Mouse (Mus musculus) granulocyte monocyte progenitor cell, adult 5-6 weeks (primary cell): ENCODE data around the gene Cd163. TPM values are rescaled to one million over a fixed set of nuclear protein-coding genes. Genes with fewer than 3 reads are reported as not detected.

ENCODE experiments used
- ATAC-seq: replicated peaks from 2 replicates; pipeline ENCODE4 v1.8.0; 2016; ENCODE audit warnings: mild to moderate bottlenecking, moderate TSS enrichment, inconsistent platforms; ENCODE audit not compliant: poor library complexity, severe bottlenecking
- total RNA-seq, 2 experiments: library from RNA; stranded (forward) in 1 of 2; stranded (reverse) in 1 of 2; fragments of 200-712, 200-1000 nt in 1 of 2; fragments of >200 nt in 1 of 2; fragmentation: Nextera tagmentation in 1 of 2; gene quantifications; 2 replicates each; pipeline ENCODE4 v1.2.3; 2014 to 2017

The Cd163 gene
- total RNA-seq (2014; fragmentation: Nextera tagmentation) (1.2 and 2.9 TPM in 2 replicates), total RNA-seq (2017) (2.3 and 2.4 TPM in 2 replicates)

DNA sequence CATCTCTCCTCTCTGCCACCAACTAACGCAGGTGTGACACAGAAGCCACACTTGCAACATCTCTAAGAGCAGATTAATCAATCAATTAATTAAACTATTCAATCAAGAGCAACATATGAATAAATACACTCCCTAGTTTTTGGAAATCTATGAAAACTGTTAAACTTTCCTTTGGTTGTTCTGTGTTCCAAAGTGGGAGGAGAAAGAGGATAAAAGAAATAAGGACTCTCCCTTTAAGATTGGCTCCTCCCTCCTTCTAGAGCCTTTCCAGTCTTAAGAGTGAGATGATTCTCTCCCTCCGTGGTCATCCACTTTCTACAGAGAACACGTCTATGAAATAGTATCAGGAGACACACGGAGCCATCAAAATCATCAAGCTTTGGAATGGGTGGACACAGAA lies at the start of gene Cd163:
Cd163 (plus strand) TSS at position 301 of the 400 bp plus-strand sequence.
- no peak for ATAC-seq

DNA sequence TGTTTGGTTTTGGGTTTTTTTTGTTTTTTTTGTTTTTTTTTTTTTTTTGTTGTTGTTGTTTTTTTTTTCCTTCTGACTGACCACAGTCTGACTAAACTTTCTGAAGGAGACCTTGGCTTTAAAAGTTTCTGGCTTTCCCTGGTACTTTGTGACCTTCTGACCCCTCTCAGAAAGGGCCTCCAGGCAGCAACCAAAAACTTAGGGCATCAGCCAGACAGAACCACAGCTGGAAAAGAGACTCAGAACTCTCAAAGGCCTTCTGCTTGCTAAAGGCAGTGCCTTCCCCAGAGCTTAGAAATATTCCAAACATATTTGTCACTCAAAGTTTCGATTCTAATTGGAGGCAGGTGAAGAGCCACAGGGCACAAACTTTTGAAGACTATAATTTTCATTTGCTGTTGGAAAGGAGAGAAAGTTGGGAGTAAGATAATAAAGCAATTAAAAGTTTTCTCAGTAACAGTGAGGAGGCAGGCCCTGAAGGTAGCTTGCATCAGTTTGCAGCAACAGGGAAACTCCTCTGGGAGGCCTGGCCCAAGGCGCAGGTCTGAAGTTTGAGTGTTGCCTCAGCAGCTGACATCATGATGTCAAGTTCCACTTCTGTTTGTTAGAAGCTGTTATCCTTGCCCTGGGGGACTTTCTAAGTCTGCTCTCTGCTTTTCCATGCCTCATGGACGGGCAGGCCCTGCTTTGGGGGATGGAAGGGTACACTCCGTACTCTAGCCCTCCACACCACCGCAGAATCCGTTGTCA lies 48.6 kb upstream of the Cd163 start:
- no peak for ATAC-seq

DNA sequence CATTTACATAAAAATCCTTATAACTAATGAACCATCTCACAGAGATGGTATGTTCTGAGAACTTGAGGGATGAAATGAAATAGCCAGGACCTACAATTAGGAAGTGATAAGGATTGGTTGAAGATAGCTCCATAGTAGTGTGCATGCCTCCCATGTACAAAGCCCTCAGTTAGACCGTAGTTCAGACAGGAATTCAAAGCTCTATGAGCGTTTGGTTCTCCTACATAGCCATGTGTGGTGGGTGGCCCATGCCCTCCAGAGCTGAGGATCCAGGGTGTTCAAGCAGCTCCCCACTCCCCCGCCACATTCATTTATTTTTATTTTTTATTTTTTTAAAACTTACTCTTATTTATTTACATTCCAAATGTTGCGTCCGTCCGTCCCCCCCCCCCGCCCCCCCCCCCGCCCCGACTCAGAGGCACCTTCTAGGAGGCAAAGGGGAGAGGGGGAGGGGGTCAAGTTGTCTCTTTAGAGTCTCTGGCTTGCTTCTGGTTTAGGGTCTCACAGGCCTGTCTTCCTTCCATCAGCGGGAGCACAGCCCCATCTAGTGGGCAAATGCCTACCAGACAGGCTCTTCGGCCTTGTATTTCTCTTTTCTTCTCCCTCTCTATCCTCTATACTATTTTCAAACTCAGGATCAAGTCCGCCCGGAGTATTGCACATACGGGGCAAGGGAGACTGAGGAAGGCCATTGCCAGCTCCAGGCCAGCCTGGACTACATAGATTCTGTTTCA lies 44.1 kb upstream of the Cd163 start:
- peak; percentile 84 for ATAC-seq

DNA sequence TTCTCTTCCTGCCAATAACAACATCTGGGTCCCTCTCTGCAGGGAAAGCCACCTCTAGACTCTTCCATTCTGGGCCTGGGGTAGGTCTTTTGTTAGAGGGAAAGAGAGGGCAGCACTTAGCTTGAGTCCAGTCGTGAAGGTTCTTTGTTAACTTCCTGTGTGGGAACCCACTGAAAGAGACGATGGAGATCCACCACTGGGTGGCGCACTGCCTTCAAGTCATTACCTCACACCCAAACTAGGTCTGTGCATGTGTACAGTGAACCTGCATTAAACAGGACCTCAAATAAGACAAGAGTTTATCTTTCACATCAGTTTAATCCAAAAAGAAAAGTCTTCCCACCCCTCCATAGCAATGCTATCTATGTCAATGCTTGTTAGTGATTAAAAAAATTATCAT lies 41.8 kb upstream of the Cd163 start:
- peak; percentile 92 for ATAC-seq

DNA sequence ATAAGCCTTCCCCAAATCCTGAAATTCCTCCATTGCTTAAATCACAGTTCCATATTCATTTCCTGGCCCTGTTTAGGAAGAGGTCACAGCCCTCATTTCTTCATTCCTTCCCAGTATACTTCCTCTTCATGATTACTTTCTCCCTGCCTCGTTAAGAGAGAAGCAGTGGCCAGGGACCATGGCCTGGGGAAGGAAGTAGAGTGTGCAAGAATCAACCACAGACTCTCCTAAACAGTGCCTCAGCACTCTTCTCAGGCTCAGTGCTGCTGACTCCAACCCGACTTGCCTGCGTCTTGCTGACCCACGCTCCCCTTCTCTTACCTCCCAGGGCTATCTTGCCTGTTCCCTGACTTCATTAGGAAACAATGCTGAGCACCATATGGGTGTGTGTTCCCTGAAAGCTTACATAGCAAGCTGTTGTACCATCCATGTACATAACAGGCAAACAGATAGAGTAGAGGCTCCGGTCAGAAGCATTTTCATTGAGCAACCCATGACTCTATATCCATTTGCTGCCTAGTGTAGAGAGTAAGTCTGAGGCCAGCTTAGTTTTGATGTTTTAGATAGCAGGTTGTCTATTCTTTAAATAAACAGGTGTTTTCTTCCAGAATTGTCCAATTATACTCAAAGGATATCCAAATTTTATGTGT lies 31.1 kb upstream of the Cd163 start:
- ATAC-seq, result peak; percentile 98

DNA sequence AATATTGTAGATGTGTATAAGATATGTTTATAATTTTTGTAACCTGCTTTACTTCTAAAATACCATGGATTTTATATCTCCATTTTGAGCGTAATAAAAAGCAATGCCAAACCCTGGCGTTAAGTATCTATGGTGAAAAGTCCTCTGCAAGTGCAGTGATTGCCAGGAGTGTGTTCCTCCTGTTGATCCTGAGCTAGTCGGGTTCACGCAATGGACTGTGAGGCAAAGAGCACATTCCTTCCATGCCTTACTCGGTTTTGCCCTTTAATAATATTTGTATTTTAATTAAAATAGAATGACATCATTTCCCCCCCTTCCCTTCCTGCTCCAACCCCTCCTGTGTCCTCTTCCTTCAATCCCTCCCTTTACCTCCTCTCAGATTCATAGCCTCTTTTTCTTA lies 26.8 kb upstream of the Cd163 start:
- ATAC-seq, result no peak

DNA sequence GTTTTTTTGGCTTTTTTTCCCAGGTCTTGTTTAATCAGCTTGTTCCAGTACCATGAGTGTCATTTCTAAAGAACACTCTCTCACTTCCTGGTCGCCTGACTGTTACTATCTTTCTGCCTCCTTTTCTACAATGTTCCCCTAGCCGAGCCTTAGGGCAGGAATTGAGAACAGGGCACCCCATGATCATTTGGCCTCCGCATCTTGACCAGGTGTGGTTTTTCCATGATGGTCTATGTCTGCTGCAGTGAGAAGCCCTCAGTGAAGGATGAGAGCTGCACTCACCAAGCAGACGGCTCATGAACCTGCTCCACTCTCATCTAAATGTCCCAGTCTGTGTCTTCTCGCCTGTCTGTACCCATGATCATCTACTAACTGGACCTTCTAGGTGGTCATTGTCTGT lies 26.2 kb upstream of the Cd163 start:
- no peak for ATAC-seq

- peak; percentile 85 for ATAC-seq
Measured at GRCm38 (mm10) chr6:124282731-124283130, 21.7 kb upstream of the Cd163 start.

GRCm38 (mm10) chr6:124297378-124297777 lies 7.1 kb upstream of the Cd163 start:
- peak; percentile 100 for ATAC-seq

- no peak for ATAC-seq
Measured at GRCm38 (mm10) chr6:124301447-124302192, 2.8 kb upstream of the Cd163 start.

DNA sequence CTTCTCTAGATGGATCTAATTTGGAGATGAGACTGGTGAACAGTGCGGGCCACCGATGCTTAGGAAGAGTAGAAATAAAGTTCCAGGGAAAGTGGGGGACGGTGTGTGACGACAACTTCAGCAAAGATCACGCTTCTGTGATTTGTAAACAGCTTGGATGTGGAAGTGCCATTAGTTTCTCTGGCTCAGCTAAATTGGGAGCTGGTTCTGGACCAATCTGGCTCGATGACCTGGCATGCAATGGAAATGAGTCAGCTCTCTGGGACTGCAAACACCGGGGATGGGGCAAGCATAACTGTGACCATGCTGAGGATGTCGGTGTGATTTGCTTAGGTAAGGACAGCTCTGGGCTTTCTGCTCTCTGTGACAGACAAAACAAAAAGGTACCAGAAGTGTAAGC lies 4.5 kb downstream of the Cd163 start:
- ATAC-seq, result no peak

DNA sequence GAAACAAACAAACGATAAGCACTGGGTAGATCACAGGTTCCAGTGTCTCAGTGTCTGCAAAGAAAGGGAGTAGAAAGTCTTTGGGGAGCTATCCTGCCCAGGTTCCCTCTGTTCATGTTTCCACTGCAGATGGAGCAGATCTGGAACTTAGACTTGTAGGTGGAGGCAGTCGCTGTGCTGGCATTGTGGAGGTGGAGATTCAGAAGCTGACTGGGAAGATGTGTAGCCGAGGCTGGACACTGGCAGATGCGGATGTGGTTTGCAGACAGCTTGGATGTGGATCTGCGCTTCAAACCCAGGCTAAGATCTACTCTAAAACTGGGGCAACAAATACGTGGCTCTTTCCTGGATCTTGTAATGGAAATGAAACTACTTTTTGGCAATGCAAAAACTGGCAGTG lies 7.8 kb downstream of the Cd163 start:
- no peak for ATAC-seq

- peak; percentile 30 for ATAC-seq
Measured at GRCm38 (mm10) chr6:124320371-124320770, 15.9 kb downstream of the Cd163 start.

DNA sequence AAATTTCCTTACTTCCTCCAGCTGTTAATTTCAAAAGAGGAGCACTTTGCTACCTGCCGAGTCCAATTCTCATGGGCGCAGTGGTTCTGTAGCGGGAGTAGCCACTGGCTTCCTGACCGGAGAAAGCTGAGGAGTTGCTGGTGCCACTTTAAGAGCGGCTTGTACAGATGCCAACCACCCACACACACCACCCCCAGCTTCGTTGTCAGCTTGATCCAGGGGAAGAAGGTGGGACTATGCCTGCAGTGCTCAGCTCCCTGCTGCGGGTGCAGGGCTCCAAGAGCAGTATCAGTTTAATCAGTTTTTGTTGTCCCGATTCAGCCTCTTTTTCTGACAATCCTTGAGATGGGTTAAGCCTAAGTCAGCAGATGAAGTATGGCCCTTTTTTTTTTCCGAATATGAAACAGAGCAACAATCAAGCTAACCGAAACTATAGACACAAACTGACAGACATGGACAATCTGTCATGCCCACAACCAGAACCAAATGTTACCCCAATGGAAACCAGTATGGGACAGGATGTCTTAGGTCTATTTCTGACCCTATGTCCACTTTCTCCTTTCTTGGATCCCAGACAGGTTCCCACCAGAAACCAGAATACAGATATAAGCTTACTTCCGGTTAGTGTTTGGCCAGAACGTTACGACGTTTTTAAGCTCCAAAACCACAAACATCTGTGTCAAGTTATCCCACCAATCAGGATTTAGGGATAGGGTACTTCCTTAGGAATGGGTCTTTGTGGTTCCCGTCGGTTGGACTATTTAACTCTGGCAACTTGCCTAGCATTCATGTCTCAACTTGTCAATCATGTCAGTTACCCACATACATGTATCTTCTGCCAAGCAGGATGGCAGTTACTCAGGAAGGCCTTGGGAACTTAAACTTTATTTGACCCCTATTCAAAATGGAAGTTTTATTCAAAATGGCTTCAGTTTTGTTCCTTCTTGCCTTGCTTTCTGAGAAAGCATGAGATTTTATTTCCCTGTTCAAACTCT lies 17.3 kb downstream of the Cd163 start:
- peak; percentile 67 for ATAC-seq

DNA sequence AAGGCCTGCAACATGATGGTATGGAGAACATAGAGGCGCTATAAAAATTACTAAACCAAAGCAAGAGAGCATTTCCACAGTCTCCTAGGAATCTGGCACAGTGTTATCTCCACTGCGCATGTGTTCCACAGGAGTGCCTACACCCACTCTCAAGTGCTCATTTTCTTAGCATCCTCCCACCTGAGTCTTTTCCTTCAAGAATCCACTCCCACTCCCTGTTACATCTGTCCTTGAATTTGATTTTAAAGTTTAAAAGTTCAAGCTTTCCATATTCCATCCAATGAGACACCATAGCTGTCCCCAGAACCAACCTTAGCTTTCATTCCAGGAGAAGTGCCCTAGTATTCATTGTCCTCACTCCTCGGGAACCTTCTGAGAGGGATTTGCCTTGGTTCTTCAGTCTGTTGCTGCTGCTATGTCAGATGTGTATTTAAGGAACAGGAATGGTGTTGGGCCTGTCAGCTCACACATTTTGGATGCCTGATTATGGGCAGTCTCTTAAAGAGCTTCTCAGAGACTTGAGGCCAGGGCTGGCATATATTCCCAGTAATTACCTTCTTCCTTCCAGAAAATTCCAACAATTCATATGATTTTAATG lies 24.0 kb downstream of the Cd163 start:
- no peak for ATAC-seq

GRCm38 (mm10) chr6:124329622-124330021 lies 25.2 kb downstream of the Cd163 start:
- 0 out of 2 replicates have a peak, but pooled peaks have one; percentile 52 for ATAC-seq

DNA sequence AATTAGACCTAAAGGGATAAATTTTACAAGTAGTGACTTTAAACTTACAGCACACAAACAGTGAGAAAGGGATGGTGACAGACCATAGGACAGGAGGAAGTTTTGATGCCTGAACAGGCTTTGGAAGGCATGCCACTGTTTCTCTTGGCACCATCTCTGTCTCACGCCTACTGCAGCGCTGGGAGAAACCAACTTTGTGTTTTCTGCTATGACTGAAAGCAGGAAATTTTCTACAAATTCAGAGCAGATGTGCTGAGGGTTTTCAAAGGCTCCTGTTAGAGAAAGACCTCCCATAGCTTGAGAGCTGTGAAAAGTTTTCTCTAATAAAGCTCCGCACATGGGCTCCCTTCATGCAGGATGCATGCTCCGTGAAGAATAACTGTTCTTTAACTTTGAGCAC lies 40.6 kb downstream of the Cd163 start:
- no peak for ATAC-seq

- peak; percentile 73 for ATAC-seq
Measured at GRCm38 (mm10) chr6:124346613-124347012, 42.2 kb downstream of the Cd163 start.

DNA sequence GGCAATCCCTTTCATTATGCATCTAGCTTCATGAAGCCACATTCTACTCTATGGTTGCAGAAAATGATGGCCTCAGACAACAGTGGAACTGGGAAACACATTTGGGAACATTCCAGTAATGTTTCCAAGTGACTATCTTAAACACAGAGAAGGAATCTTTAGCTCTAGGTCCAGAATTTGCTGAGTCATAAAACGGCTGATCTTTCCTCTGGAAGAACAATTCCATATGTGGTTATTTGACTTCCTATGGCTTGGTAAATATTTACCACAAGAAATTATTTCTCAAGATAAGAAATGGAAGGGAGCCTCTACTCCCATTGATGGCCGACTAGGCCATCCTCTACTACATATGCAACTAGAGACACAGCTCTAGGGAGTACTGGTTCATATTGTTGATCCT lies 48.8 kb downstream of the Cd163 start:
- ATAC-seq, result peak; percentile 48
